Mouse (Mus musculus) retina, postnatal 7 days (tissue): ENCODE measurements around the gene Smim17.
"Not testable (repeated sequence)": the region's sequence is repeated elsewhere in the genome, so short reads cannot be mapped to it uniquely, and the experiment has no call there.

Experiments
- DNase-seq: peaks from one replicate; pipeline ENCODE4 v3.0.0-alpha.2; 2012; ENCODE audit warnings: low read depth, low spot score

The Smim17 gene

GRCm38 (mm10) chr7:6414626-6415441, 16.3 kb downstream of the Smim17 start:
- DNase-seq, result no peak

- no peak for DNase-seq
These were observed 16.9 kb downstream of the Smim17 start for GRCm38 (mm10) chr7:6415442-6415787.

GRCm38 (mm10) chr7:6419894-6420293, 21.4 kb downstream of the Smim17 start:
- DNase-seq, result no peak

- DNase-seq, result no peak
These were observed 30.9 kb downstream of the Smim17 start for GRCm38 (mm10) chr7:6429381-6429780.

GRCm38 (mm10) chr7:6430342-6430741, 31.8 kb downstream of the Smim17 start:
- no peak for DNase-seq

GRCm38 (mm10) chr7:6438388-6438787, 39.9 kb downstream of the Smim17 start, which contains the start of gene Olfr1344:
Olfr1344 (plus strand) TSS chr7:6438688.
- DNase-seq, result no peak

GRCm38 (mm10) chr7:6441173-6441572, 42.7 kb downstream of the Smim17 start:
- DNase-seq, result no peak

GRCm38 (mm10) chr7:6447771-6448170, 49.3 kb downstream of the Smim17 start:
- no peak for DNase-seq

- DNase-seq, result no peak
These were observed 57.4 kb downstream of the Smim17 start, which contains the start of gene Olfr1336 for GRCm38 (mm10) chr7:6455868-6456267. Olfr1336 (plus strand) TSS chr7:6456168.

- no peak for DNase-seq
These were observed 57.9 kb downstream of the Smim17 start for GRCm38 (mm10) chr7:6456399-6456798.

- DNase-seq, result no peak
These were observed 68.4 kb downstream of the Smim17 start, which contains the start of gene Olfr1346 for GRCm38 (mm10) chr7:6466951-6467350. Olfr1346 (plus strand) TSS chr7:6467101.

GRCm38 (mm10) chr7:6477633-6478032, 79.1 kb downstream of the Smim17 start:
- DNase-seq, result not testable (repeated sequence)
